Mouse (Mus musculus) bone marrow, adult 2 months (tissue): ENCODE data around the gene Kdm7a.

Experiments used
- CTCF ChIP-seq: fragments of 200-500 bp; IDR thresholded peaks from 2 replicates; pipeline ENCODE4 v1.5.1; 2011; ENCODE audit warnings: low read length, control low read depth; ENCODE audit not compliant: control insufficient read depth, insufficient read depth
- POLR2A ChIP-seq: fragments of 200-500 bp; IDR thresholded peaks from 2 replicates; pipeline ENCODE4 v1.6.1; 2011; ENCODE audit warnings: low read depth, mild to moderate bottlenecking, control low read depth, low read length, borderline replicate concordance; ENCODE audit not compliant: control insufficient read depth

GRCm38 (mm10) chr6:39131480-39131879 is 75.1 kb downstream of the Kdm7a start:
- TF ChIP-seq CTCF = no peak
- no peak for TF ChIP-seq POLR2A
